Mouse (Mus musculus): ENCODE data around the gene Hoxd8.

The Hoxd8 gene

DNA sequence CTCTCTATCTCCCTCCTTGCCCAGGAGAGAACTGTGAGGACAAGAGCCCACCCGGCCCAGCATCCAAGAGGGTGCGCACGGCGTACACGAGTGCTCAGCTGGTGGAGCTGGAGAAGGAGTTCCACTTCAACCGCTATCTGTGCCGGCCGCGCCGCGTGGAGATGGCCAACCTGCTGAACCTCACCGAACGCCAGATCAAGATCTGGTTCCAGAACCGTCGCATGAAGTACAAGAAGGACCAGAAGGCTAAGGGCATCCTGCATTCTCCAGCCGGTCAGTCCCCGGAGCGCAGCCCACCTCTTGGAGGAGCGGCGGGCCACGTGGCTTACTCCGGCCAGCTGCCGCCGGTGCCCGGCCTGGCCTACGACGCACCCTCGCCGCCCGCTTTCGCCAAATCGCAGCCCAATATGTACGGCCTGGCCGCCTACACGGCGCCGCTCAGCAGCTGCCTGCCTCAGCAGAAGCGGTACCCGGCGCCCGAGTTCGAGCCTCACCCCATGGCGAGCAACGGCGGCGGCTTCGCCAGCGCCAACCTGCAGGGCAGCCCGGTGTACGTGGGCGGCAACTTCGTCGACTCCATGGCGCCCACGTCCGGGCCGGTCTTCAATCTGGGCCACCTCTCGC lies 42.0 kb downstream of the Hoxd8 start:
- ATAC-seq (ENCODE audit: insufficient number of reproducible peaks, low FRiP score, low TSS enrichment) = no peak

DNA sequence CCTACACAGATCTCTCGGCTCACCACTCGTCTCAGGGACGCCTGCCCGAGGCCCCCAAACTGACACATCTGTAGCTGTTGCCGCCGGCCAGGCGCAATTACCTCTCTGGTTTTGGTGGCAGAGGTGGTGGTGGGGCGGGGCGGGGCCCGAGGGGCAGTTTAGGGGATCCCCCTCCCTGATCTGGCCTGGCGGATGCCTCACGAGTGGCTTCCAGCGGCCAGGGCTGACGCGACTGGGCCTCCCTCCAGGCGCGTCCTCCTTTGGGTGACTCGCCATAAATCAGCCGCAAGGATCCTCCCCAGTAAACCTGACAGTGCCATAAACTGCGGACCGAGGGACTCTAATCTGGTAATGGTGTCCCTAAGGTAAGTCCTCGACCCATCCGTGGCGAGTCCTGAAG lies 42.6 kb downstream of the Hoxd8 start:
- ATAC-seq (ENCODE audit: insufficient number of reproducible peaks, low FRiP score, low TSS enrichment) = no peak

DNA sequence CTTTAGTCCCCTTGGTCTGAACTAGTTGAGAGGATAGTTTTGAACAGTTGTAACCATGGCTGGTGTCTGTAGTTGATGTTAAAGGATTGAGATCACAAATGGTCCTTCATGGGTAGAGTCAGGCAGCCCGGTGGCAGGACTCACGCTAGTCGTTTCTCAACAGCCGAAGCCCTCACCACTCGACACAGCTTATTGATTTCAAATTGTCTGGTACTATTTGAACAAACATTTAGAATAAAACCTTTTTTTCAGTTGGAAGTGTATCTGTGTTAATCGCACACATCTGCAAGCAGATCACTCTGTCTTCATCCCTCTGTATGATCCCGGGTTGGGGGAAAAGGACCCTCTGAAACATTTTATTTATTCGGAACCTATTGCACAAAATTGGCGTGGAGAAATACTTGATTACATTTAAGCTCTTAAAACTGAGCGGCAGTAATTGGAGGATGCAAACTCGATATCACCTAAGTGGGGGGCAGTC lies 43.3 kb downstream of the Hoxd8 start:
- no peak for ATAC-seq (ENCODE audit: insufficient number of reproducible peaks, low FRiP score, low TSS enrichment)

DNA sequence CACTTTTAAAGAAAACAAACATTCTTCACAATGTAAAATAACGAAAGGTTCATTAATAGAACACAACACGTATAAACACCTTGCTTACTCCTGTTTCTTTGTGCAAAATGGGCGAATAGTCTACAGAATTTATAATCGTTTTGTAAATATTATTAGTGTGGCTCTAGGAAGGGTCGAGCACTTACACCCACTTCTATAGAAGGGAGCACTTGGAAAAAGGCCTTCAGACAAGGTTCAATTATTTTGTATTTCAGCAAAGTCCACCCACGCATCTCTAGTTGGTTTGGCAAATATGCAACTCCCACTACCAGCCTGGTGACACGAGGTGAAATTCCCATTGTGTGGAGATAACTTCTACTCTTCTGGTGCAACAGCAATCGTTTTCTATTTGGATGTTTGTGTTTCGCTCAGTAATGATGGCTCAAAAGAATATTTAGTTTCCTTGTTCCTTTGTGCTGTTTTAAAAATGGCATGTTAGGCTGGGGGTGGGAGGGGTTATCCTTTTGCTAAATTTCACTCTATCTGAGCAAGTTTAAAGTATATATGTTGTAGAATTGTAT lies 44.1 kb downstream of the Hoxd8 start:
- ATAC-seq (ENCODE audit: insufficient number of reproducible peaks, low FRiP score, low TSS enrichment) = no peak

DNA sequence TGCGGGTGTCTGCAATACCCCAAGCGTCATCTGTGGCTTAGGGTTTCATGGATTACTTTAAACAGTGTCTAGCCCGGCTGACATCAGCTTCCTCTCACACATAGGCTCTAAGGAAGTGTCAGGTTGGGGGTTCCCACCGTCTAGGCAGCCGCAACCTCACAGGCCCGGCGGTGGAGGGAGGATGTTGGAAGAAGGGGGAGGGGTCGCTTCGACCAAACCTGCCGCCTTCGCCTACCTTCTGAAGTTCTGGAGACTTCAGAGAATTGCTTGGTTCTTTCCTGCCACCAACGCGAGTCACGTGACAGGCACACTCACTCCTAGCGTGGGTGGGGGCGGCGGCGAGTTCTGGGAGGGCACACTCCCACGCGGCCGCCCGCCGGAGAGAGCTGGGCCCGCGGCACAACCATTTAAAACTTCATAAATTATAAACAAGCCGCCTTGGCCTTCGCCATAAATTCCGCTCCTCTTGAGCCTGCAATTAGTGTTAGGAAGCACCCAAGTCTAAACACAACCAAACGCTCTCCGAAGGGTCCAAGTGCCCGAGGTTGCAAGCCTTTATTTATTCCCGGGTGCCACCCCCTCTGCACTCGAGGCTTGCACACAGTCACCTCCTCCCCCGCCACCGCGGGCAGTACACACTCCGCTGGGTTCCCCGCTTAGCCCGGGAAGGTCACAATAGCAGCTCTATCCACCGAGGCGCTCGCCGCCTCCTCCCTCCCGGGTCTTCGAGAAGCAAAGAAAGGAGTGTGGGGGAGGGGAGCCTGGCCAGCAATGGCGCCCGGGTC lies 45.1 kb downstream of the Hoxd8 start:
- no peak for ATAC-seq (ENCODE audit: insufficient number of reproducible peaks, low FRiP score, low TSS enrichment)

DNA sequence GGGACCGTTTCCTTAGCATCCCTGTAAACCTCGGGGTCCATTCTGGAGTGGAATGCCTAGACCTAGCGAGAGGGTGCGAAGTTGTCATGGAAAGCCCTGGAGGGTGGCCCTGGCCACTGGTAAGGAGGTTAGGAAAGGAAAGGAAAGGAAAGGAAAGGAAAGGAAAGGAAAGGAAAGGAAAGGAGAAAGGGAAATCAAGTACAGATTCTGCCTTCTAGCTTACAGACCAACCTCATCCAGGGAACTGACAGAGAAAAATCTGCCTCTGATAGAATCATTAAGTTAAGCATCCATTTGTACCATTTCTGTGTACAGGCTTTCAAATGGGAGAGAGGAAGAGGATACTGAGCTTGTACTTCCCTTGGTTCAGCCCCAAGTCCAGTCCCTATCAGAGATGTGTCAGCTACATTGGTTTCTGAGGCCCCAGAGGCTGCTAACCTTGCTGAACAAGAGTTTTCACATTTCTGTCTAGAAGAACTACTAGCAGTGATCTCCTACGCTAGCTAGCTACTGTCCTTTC lies 46.4 kb downstream of the Hoxd8 start:
- no peak for ATAC-seq (ENCODE audit: insufficient number of reproducible peaks, low FRiP score, low TSS enrichment)

DNA sequence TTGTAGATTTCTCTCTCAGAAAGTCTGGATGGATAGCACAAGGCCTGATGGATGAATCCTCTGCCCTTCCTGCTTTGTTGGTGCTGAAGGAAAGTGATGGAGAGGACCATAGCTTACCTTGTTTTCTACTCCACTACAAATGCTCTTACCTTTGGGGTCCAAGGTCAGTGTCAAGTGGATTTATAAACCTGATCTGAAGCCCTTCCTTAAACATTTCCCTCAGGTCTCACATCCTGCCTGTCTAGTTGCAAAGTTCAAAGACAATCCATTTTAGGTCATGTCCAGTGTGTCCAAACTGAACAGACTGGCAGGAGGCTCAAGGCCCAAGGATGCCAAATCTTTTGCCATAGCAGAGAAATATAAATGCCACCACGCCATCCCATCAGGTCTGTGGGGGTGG lies 47.4 kb downstream of the Hoxd8 start:
- no peak for ATAC-seq (ENCODE audit: insufficient number of reproducible peaks, low FRiP score, low TSS enrichment)

DNA sequence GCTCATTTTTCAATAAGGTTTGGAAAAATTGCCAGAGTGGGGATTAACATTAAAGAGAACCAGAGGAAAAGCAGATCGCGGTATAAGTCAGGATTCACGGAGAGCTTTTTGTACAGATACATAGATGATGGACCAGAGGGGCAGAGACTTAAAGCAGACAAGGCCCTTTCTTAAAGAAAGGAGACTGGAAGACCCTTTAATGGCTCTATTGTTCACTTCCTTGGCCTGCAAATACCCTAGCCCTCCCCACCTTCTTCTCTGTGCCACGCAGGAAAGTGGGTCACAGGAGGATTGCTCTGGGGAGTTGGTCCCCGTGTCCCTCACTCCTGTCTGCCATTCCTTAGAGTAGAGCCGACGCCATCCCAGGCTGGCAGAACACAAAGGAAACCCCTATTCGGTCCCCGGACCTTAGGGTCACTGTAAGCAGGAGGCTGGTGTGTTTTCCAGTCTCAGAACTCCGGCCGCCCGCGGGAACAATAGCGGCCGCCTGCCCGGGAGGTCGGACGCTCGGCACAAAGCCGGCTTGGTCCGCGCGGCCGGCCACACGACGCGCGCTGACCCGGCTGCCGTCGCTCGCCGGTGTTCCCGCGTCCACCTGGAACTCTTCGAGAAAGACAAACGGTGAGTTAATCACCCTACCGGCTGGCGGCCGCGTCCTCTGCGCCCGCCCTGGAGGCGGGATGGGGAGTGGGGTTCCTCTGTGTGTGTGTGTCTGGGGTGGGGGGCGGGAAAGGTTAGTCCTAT lies 48.2 kb downstream of the Hoxd8 start:
- ATAC-seq (ENCODE audit: insufficient number of reproducible peaks, low FRiP score, low TSS enrichment) = no peak

DNA sequence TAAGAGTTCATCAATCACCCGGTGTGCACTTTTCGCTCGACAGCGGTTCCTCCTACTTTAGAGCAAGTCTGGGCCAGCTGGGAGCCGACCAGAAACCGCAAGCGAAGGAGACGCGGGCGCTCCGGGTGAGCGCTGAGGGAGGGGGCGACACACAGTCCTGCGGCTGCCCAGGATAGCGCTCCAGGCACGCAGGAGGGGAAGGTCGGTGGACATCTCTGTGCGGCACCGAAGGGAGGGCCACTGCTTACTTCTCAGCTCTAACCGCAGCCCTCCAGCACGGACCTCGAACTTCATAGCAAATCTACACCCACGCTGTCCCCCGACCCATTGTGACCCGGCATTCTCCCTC lies 48.7 kb downstream of the Hoxd8 start:
- no peak for ATAC-seq (ENCODE audit: insufficient number of reproducible peaks, low FRiP score, low TSS enrichment)

DNA sequence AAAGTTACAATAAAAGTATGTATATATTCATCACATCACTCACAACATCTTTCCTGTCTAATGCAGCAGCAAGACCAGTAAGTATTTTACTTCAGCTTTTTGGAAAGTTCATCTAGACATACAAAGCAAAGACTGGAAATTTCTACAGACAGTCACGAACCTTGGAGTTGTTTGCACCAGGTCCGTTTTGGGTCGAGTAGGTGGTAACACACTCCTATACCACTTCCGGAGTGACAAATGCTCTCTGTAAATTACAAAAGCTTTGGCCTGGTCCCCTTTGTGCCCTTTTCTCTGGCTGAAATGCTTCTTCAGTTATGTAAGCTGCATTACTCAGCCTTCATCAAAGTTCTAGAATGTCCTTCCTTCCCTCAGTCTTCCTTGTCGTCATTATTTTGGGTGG lies 49.3 kb downstream of the Hoxd8 start:
- ATAC-seq (ENCODE audit: insufficient number of reproducible peaks, low FRiP score, low TSS enrichment) = no peak

Measured in cerebellum, adult (tissue).